Mouse (Mus musculus): ENCODE data around the gene Hdac7. TPM values are rescaled to one million over a fixed set of nuclear protein-coding genes. Genes with fewer than 3 reads are reported as not detected.

Gene Hdac7
- total and polyA plus RNA-seq, 2 experiments from 2014 or later: 24.2 to 29.2 TPM

GRCm38 (mm10) chr15:97787148-97787798 is 57.0 kb downstream of the Hdac7 start:
- Histone ChIP-seq H3K36me3 (ENCODE audit: insufficient read depth, low read length) (0 out of 2 replicates have a peak, but pooled peaks cover 8% of the 10 kb centered on the region), H3K4me2 (ENCODE audit: low read depth, low read length, poor library complexity, severe bottlenecking) (no peak overlapping the region), H3K4me1 (ENCODE audit: insufficient read depth, low read length) (peaks cover 11% of the 10 kb centered on the region; the same call in 1 of the 2 replicates), H3K27me3 (ENCODE audit: insufficient read depth, low read length) (no peaks in the 10 kb centered on the region), H3K9ac (replicated peaks; ENCODE audit: low read length, poor library complexity, severe bottlenecking) (no peak overlapping the region), H3K9me3 (ENCODE audit: low read length) (no peaks in the 10 kb centered on the region), H3K4me3 (ENCODE audit: low read depth, low read length) (no peak overlapping the region), H3K27ac (ENCODE audit: low read depth, low read length) (no peak overlapping the region)
- no peak for DNase-seq (ENCODE audit: low spot score)
- WGBS: 89% methylated on average over 7 of the region's 7 CpGs
- TF ChIP-seq CTCF (IDR thresholded peaks at IDR 0.05): no peak
- no peak for ATAC-seq (ENCODE audit: low FRiP score)

GRCm38 (mm10) chr15:97786412-97787112 is 57.7 kb downstream of the Hdac7 start:
- Histone ChIP-seq H3K4me1 (ENCODE audit: insufficient read depth, low read length) (peaks cover 11% of the 10 kb centered on the region; the same call in 1 of the 2 replicates), H3K27me3 (ENCODE audit: insufficient read depth, low read length) (no peaks in the 10 kb centered on the region), H3K4me2 (ENCODE audit: low read depth, low read length, poor library complexity, severe bottlenecking) (no peak overlapping the region), H3K27ac (ENCODE audit: low read depth, low read length) (no peak overlapping the region), H3K9ac (replicated peaks; ENCODE audit: low read length, poor library complexity, severe bottlenecking) (no peak overlapping the region), H3K9me3 (ENCODE audit: low read length) (no peaks in the 10 kb centered on the region), H3K36me3 (ENCODE audit: insufficient read depth, low read length) (0 out of 2 replicates have a peak, but pooled peaks cover 4% of the 10 kb centered on the region), H3K4me3 (ENCODE audit: low read depth, low read length) (no peak overlapping the region)
- ATAC-seq (ENCODE audit: low FRiP score): no peak
- WGBS: 78% methylated on average over 10 of the region's 10 CpGs
- no peak for TF ChIP-seq CTCF (IDR thresholded peaks at IDR 0.05)
- DNase-seq (ENCODE audit: low spot score): no peak

GRCm38 (mm10) chr15:97785731-97786411 is 58.4 kb downstream of the Hdac7 start:
- Histone ChIP-seq H3K4me3 (ENCODE audit: low read depth, low read length) (peak overlapping the region; percentile 73; the same call in 1 of the 2 replicates), H3K4me1 (ENCODE audit: insufficient read depth, low read length) (peaks cover 11% of the 10 kb centered on the region; the same call in 1 of the 2 replicates), H3K4me2 (ENCODE audit: low read depth, low read length, poor library complexity, severe bottlenecking) (no peak overlapping the region), H3K9ac (replicated peaks; ENCODE audit: low read length, poor library complexity, severe bottlenecking) (no peak overlapping the region), H3K36me3 (ENCODE audit: insufficient read depth, low read length) (no peaks in the 10 kb centered on the region), H3K9me3 (ENCODE audit: low read length) (no peaks in the 10 kb centered on the region), H3K27me3 (ENCODE audit: insufficient read depth, low read length) (0 out of 2 replicates have a peak, but pooled peaks cover 3% of the 10 kb centered on the region), H3K27ac (ENCODE audit: low read depth, low read length) (no peak overlapping the region)
- 83% methylated on average over 9 of the region's 9 CpGs for WGBS
- TF ChIP-seq CTCF (IDR thresholded peaks at IDR 0.05): no peak
- DNase-seq (ENCODE audit: low spot score) (no peak), ATAC-seq (ENCODE audit: low FRiP score) (no peak)

DNA sequence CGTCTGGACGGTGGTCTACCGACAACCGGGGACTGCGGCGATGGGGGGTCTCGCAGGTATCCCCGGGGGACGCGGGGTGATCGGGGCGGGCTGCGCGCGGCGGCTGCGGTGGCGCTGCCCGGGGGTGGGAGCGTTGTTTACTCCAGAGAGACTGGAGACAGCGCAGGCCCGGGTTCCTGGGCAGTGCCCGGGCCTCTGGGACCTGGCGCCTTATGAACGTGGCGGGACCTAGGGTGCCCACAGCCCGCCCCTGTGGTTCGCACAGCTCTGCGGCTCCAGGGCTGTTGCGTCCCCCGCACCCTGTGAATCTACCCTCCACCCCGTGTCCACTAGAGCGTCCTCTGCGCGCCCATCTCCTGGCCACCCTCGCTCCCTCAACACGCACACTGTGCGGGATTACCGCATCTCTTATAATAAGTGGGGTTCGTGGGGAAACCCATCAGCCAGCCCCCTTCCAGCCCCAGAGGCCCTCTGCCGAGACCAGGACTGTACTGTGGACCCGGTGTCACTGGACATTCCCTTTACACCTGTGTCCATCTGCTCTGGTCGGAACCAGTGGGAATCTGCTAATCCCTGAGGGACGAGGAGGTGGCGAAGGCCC is 59.6 kb downstream of the Hdac7 start:
- whole genome bisulfite sequencing: 2% methylated on average over 44 of the region's 45 CpGs
- ATAC-seq (ENCODE audit: low FRiP score): peak; percentile 66
- peak overlapping the region; percentile 65 for H3K27ac ChIP-seq (ENCODE audit: low read depth, low read length)
- H3K9me3 ChIP-seq (ENCODE audit: low read length): no peaks in the 10 kb centered on the region
- H3K4me3 ChIP-seq (ENCODE audit: low read depth, low read length): peak overlapping the region; percentile 73
- peaks cover 11% of the 10 kb centered on the region; the same call in 1 of the 2 replicates for H3K4me1 ChIP-seq (ENCODE audit: insufficient read depth, low read length)
- H3K9ac ChIP-seq (replicated peaks; ENCODE audit: low read length, poor library complexity, severe bottlenecking): peak overlapping the region; percentile 98
- H3K4me2 ChIP-seq (ENCODE audit: low read depth, low read length, poor library complexity, severe bottlenecking): peak overlapping the region; percentile 76
- no peaks in the 10 kb centered on the region for H3K36me3 ChIP-seq (ENCODE audit: insufficient read depth, low read length)
- no peak for TF ChIP-seq CTCF (IDR thresholded peaks at IDR 0.05)
- 0 out of 2 replicates have a peak, but pooled peaks cover 3% of the 10 kb centered on the region for H3K27me3 ChIP-seq (ENCODE audit: insufficient read depth, low read length)
- DNase-seq (ENCODE audit: low spot score): no peak

- H3K4me2 ChIP-seq (ENCODE audit: low read depth, low read length, poor library complexity, severe bottlenecking): peak overlapping the region; percentile 76
- peak; percentile 87 for TF ChIP-seq CTCF (IDR thresholded peaks at IDR 0.05)
- ATAC-seq (ENCODE audit: low FRiP score): peak; percentile 82
- no peaks in the 10 kb centered on the region for H3K9me3 ChIP-seq (ENCODE audit: low read length)
- peaks cover 11% of the 10 kb centered on the region; the same call in 1 of the 2 replicates for H3K4me1 ChIP-seq (ENCODE audit: insufficient read depth, low read length)
- WGBS: 2% methylated on average over 34 of the region's 39 CpGs
- peak; percentile 90 for DNase-seq (ENCODE audit: low spot score)
- 0 out of 2 replicates have a peak, but pooled peaks cover 3% of the 10 kb centered on the region for H3K27me3 ChIP-seq (ENCODE audit: insufficient read depth, low read length)
- peak overlapping the region; percentile 65 for H3K27ac ChIP-seq (ENCODE audit: low read depth, low read length)
- no peaks in the 10 kb centered on the region for H3K36me3 ChIP-seq (ENCODE audit: insufficient read depth, low read length)
- peak overlapping the region; percentile 98 for H3K9ac ChIP-seq (replicated peaks; ENCODE audit: low read length, poor library complexity, severe bottlenecking)
- peak overlapping the region; percentile 73 for H3K4me3 ChIP-seq (ENCODE audit: low read depth, low read length)
Measured at GRCm38 (mm10) chr15:97784092-97784559, 60.2 kb downstream of the Hdac7 start.

All from midbrain, postnatal 0 days (tissue).